Comparison of ENCODE assay signal across 22 mouse cellular contexts in genomic region chr2:33564748-33565147, GRCm38 (mm10).
"Had no signal": no experiment of that assay in that cellular context is flagged by ENCODE, and none has a peak within 500 bp of the region (broad histone marks: within the 10 kb centered on the region; RNA-seq: fewer than 3 reads in every experiment).

No protein-coding gene starts in this region.

- H3K36me3 ChIP-seq: heart, embryonic 13.5 days; heart, embryonic 15.5 days; hindbrain, embryonic 13.5 days; hindbrain, embryonic 15.5 days; kidney, embryonic 15.5 days; liver, embryonic 13.5 days; liver, embryonic 15.5 days had no signal

- H3K27ac ChIP-seq: heart, adult 2 months; heart, embryonic 13.5 days; heart, embryonic 15.5 days; hindbrain, embryonic 13.5 days; hindbrain, embryonic 15.5 days; hindbrain, postnatal 0 days; kidney, embryonic 15.5 days; kidney, postnatal 0 days; liver, embryonic 13.5 days; liver, embryonic 15.5 days had no signal

- DNase-seq: gastrocnemius, postnatal 14 days; gastrocnemius, postnatal 36 days; heart, adult 11 months; heart, adult 2 months; heart, postnatal 14 days; heart, postnatal 36 days; kidney, adult 11 months; kidney, adult 2 months; kidney, adult 9 months; kidney, postnatal 14 days; kidney, postnatal 36 days; layer of hippocampus, adult 9-11 months; liver; liver, embryonic 13.5 days had no signal

- H3K4me1 ChIP-seq: liver, embryonic 13.5 days; liver, embryonic 15.5 days had no signal

- H3K4me3 ChIP-seq: heart, adult 2 months; heart, embryonic 13.5 days; heart, embryonic 15.5 days; hindbrain, embryonic 13.5 days; hindbrain, embryonic 15.5 days; kidney, embryonic 15.5 days; liver, embryonic 13.5 days; liver, embryonic 15.5 days had no signal

- H3K9me3 ChIP-seq: heart, embryonic 13.5 days; heart, embryonic 15.5 days; hindbrain, embryonic 13.5 days; hindbrain, embryonic 15.5 days; kidney, embryonic 15.5 days; liver, embryonic 13.5 days; liver, embryonic 15.5 days had no signal
